Mouse (Mus musculus): ENCODE measurements around the gene Syce2.
"Not testable (repeated sequence)": the region's sequence is repeated elsewhere in the genome, so short reads cannot be mapped to it uniquely, and the experiment has no call there.

Syce2 gene

DNA sequence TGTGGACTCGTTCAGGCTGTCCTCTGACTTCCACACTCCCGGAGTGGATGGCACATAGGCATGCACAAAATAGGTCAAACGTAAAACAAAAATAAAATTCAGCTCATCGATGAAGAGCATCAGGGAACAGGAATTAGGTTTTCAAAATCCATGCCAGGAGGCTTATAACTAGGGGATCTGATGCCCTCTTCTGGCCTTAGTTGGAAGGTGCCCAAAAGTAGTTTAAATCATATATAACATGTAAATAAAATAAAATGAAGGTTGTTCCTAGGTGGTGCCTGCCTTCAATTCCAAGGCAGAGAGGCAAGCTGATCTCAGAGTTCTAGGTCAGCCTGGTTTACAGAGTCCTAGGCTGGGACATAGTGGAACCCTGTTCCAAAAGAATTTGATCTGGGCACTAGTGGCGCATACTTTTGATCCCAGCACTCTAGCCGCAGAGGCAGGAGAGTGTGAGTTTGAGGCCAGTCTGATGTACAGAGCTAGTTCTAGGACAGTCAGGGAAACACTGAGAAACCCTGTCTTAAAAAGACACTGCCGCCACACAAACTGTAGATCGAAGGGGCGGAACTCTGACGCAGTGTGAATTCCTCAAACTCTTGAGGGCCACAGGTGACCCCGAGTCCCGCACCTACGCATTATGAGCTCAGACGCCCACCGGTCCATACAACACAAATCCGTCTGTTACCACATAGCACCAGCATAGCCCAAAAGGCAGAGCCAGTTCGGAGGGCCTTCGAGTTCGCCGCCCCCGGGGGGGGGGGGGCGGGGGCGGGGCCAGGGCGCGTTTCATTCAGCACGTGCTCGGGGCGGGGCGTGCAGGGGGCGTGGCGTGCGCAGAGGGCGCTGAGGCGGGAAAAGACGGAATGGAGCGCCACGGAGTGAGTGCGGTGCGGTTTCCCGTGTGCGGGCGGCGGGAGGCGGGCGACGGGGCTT lies at the start of gene Syce2:
TSS of gene Syce2 (plus strand) at position 736 of the 933 bp plus-strand sequence.
- DNase-seq, result peak; percentile 91

- no peak for DNase-seq
Observed at GRCm38 (mm10) chr8:84822723-84823122, 49.2 kb upstream of the Syce2 start, which contains the start of gene Dand5. Gene Dand5 (minus strand): TSS chr8:84822823.

GRCm38 (mm10) chr8:84823653-84824052 lies 48.3 kb upstream of the Syce2 start:
- DNase-seq, result peak; percentile 67

DNA sequence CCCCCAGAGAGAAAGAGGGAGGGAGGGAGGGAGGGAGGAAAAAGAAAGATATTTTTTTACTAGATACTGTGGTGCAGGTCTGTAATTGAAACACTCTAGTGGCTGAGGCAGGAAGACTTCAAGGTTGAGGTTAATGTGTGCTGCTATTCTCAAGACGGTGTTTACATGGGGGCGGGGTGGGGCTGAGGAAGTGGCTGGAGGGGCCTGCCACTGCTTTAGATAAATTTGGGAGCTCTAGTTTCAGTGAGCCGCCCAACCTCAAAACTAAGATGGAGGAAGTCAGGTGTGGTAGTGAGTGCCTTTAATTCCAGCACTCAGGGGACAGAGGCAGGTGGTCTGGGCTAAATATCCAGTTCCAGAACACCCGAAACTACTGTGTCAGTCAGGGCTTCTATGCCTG lies 46.3 kb upstream of the Syce2 start:
- DNase-seq, result peak; percentile 40

DNA sequence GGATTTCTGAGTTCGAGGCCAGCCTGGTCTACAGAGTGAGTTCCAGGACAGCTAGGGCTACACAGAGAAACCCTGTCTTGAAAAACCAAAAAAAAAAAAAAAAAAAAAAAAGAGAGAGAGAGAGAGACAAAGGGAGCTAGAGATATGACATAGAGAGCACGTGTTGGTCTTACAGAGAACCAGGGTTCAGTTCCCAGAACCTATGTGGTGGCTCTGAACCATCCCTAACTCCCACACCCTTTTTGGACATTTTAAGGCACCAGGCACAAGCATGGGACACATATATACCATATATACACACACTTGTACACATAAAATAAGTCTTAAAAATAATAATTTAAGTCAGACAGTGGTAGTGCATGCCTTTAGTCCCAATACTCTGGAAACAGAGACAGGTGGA lies 45.4 kb upstream of the Syce2 start:
- DNase-seq, result not testable (repeated sequence)

GRCm38 (mm10) chr8:84831490-84831889 lies 40.4 kb upstream of the Syce2 start, which contains the start of gene Gadd45gip1:
Gene Gadd45gip1 (plus strand): TSS chr8:84831522.
- peak; percentile 74 for DNase-seq

DNA sequence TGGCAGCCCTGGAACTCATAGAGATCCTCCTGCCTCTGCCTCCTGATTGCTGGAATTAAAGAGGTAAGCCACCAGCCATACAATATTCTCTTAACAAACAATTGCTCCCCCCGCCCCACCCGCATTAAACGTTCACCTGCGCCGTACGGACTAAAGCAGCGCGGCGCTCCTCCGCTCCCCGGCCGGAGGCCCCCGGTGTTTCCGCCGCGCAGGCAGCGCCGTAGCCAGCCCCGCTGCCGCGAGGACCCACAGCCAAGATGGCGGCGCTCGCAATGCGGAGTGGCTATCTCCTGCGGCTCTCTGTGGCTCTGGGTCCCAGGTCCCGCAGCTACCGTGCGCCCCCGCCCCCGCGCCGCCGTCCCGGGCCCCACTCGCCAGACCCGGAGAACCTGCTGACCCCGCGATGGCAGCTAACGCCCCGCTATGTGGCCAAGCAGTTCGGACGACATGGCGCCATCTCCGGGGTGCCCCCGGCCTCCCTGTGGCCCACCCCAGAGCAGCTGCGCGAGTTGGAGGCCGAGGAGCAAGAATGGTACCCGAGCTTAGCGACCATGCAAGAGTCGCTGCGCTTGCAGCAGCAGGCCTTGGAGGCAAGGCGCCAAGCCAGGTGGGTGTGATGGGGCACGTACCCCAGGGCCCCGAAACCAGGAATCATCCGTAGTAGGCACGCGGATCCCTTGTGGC lies 39.7 kb upstream of the Syce2 start:
- DNase-seq, result peak; percentile 81

GRCm38 (mm10) chr8:84832759-84833742 lies 38.9 kb upstream of the Syce2 start:
- no peak for DNase-seq

DNA sequence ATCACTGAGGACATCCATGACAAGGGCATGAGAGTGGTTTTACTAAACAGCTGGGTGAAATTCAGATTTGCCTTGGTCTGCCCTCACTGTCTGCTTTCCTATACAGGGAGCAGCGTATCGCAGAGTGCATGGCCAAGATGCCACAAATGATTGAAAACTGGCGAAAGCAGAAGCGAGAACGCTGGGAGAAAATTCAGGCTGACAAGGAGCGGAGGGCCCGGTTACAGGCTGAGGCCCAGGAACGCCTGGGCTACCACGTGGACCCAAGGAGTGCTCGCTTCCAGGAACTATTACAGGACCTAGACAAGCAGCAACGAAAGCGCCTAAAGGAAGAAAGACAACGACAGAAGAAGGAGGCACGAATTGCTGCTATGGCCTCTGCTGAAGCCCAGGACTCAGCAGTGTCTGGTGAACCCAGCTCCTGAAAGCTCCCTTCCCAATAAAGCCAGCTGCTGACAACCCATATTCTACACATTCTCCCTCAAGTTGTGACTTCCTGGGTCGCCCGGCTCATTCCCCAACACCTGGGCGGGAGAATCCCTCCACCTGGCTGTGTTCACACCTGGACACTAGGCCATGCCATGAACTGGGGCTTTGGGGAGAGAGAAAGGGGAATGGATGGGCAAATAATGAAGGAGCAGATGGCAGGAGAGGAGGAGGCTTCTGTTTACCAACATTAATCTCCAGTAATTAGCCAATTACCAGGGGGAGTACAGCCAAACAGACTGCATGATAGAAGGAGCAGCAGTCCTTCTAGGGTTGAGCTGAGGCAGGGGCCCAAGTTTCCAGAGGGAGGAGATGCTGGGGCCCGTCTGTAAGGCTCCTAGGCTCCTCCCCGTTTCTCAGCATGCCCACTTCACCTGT lies 37.7 kb upstream of the Syce2 start:
- DNase-seq, result no peak

DNA sequence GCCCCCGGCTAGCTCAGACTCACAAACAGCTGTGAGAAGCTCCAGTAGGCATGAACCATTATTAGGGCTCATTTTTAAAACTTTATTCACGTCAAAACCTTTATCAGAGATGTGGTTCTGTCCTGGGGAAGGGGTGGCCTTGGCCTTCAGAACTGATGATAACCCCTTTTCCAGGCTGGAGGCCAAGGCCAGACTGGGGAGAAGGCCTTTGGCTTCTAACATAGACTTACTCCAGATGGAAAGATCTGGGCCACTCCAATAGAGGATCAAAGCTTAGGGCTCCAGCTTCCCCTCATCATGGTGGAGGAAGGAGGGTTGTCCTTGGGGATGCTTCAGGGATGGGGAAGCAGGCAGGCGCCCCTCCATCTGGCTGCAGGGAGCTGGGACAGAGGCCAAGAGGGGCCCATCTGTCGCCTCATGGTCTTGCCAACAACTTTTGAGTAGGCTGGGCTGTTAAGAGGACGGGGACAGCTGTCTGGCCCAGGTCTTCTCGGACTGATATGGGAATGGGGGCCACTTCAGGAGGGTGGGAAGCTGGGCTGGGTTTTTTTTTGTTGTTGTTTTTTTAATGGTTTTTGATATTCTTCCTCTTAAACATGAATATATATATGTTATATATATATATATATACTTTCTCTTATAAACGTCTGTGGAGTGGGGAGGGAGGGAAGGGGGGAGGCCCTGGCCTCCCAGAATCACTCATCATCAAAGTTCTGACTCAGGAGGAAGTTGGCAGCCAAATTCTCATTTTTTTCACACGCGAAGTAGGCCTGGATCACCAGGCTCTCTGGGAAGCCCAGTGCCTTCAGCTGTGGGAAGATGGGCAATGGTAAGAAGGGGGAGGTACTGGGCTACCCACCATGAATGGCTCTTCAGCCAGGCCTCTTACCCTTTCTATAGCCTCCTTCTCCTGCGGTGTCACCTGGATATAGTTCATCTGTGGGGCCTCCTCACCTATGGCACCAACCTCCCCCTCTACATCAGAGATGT lies 36.8 kb upstream of the Syce2 start:
- DNase-seq, result no peak

GRCm38 (mm10) chr8:84837149-84837911 lies 34.6 kb upstream of the Syce2 start:
- DNase-seq, result no peak

- no peak for DNase-seq
Observed at GRCm38 (mm10) chr8:84837912-84838470, 33.9 kb upstream of the Syce2 start.

GRCm38 (mm10) chr8:84838513-84838912 lies 33.4 kb upstream of the Syce2 start:
- DNase-seq, result no peak

- DNase-seq, result no peak
Observed at GRCm38 (mm10) chr8:84839411-84839810, 32.5 kb upstream of the Syce2 start.

- DNase-seq, result no peak
Observed at GRCm38 (mm10) chr8:84839875-84840247, 32.0 kb upstream of the Syce2 start.

GRCm38 (mm10) chr8:84840248-84840999 lies 31.5 kb upstream of the Syce2 start, which contains the start of gene Rad23a:
Gene Rad23a (minus strand): TSS chr8:84840665.
- peak; percentile 94 for DNase-seq

DNA sequence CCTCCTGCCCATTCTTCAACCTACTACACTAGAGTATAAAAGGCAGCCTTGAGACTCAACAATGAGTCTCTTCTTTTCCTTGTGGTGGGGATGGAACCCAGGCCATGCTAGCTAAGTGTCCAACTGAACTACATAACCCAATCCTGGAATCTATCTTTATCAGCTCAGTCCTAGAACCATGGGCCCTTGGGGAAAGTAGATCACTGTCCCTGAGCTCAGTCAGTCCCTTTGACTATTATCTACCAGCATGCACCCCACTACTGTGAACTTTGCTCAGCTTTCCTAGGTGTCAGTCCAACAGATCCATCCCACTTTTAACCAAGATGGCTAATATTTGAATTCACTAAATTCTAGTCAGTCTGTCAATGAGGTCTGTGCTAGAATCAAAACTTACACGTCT lies 30.4 kb upstream of the Syce2 start:
- no peak for DNase-seq

DNA sequence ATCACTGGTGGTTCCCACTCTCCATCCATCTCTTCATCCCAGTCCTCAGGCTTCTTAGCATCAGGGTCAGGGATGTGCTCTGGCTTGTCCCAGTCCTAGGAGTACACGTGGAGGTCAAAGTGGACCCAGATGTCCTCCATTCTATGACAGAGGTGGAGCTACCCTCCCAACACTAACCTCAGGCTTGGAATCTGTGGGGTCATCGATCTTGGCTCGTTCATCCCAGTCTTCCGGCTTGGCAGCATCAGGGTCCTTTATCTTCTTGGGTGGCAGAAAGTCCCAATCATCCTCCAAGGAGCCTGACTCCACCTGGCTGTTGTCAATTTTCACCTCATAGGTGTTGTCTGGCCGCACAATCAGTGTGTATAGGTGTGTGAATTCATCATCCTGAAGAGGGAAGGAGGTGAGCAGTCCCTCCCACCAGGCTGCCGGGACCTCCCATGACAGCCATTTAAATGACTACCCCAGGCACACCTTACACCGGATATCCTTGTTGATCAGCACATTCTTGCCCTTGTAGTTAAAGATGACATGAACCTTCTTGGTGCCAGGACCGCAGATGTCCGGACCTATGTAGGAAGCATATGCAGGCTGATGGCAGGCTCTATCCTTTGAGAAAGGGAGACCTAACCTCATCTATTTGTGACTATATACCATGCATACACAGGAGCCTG lies 27.4 kb upstream of the Syce2 start:
- DNase-seq, result no peak
